Mouse (Mus musculus) limb, embryonic 10.5 days (tissue): ENCODE measurements around the gene Cmtm8. TPM values are rescaled to one million over a fixed set of nuclear protein-coding genes. Genes with fewer than 3 reads are reported as not detected.

Experiments
- DNase-seq: peaks from one replicate; pipeline ENCODE4 v3.0.0-alpha.2; 2017; ENCODE audit warnings: low spot score
- H3K27ac ChIP-seq: fragments of 300-500 bp; sonication (generic); 2 replicates; pipeline ENCODE4 v1.5.1; 2016; ENCODE audit warnings: mild to moderate bottlenecking
- H3K27me3 ChIP-seq: fragments of 300-500 bp; sonication (generic); 2 replicates; pipeline ENCODE4 v1.6.1; 2016; ENCODE audit warnings: low read depth, mild to moderate bottlenecking; ENCODE audit not compliant: poor library complexity, severe bottlenecking
- H3K36me3 ChIP-seq: fragments of 300-500 bp; sonication (generic); 2 replicates; pipeline ENCODE4 v1.6.1; 2016; ENCODE audit warnings: mild to moderate bottlenecking, moderate library complexity
- H3K4me1 ChIP-seq: fragments of 300-500 bp; sonication (generic); 2 replicates; pipeline ENCODE4 v1.6.1; 2016
- H3K4me3 ChIP-seq: fragments of 300-500 bp; sonication (generic); 2 replicates; pipeline ENCODE4 v1.5.1; 2016; ENCODE audit warnings: mild to moderate bottlenecking, moderate library complexity
- H3K9me3 ChIP-seq: fragments of 300-500 bp; sonication (generic); replicated peaks from 2 replicates; pipeline ENCODE4 v1.6.1; 2016; ENCODE audit warnings: mild to moderate bottlenecking
- WGBS: fragments of 180-500 bp; shearing (Covaris S2); methylation state at CpG from one replicate; pipeline ENCODE4 v1.1.7; 2016; 5-methylcytosine and 5-hydroxymethylcytosine counted together
- polyA plus RNA-seq: library from polyadenylated mRNA; unstranded; fragments of >200 nt; fragmentation: Nextera tagmentation; extraction: Ambion mirVana; gene quantifications from 2 replicates; pipeline ENCODE4 v1.2.1, GENCODE M21; 2016

Gene Cmtm8
- polyA plus RNA-seq, 1 experiment from 2014 or later = 13.9 TPM

DNA sequence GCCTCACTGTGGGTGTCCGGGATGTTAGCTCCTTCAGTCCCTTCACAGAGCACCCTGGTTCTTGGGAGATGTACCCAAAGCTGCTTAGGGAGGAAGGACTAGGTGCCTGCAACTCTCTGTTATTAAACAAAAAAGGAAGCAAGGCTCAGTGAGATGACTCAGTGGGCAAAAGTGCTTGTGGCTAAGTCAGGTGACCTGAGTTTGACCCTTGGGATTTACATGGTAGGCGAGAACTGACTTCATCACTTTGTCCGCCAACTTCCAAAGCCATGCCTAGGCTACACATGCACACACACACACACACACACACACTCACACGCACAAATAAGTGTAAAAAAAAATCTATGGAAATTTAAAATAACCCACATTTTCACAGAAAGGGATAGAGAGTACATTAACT is 32.0 kb downstream of the Cmtm8 start:
- Histone ChIP-seq H3K4me1 (no peaks in the 10 kb centered on the region; the same call in 1 of the 2 replicates), H3K27me3 (no peaks in the 10 kb centered on the region), H3K36me3 (no peaks in the 10 kb centered on the region), H3K9me3 (no peaks in the 10 kb centered on the region), H3K4me3 (no peak overlapping the region), H3K27ac (no peak overlapping the region)
- 87% methylated on average over 4 of the region's 4 CpGs for WGBS
- DNase-seq = no peak

GRCm38 (mm10) chr9:114810837-114811236 is 33.1 kb downstream of the Cmtm8 start:
- no peaks in the 10 kb centered on the region; the same call in 1 of the 2 replicates for H3K4me1 ChIP-seq
- DNase-seq = no peak
- no peaks in the 10 kb centered on the region for H3K27me3 ChIP-seq
- no peaks in the 10 kb centered on the region for H3K9me3 ChIP-seq
- H3K27ac ChIP-seq = no peak overlapping the region
- 92% methylated on average over 11 of the region's 11 CpGs for WGBS
- no peak overlapping the region for H3K4me3 ChIP-seq
- no peaks in the 10 kb centered on the region for H3K36me3 ChIP-seq

- Histone ChIP-seq H3K9me3 (no peaks in the 10 kb centered on the region), H3K4me3 (no peak overlapping the region), H3K4me1 (no peaks in the 10 kb centered on the region; the same call in 1 of the 2 replicates), H3K27ac (no peak overlapping the region), H3K36me3 (no peaks in the 10 kb centered on the region), H3K27me3 (no peaks in the 10 kb centered on the region)
- 89% methylated on average over 5 of the region's 5 CpGs for WGBS
- DNase-seq = no peak
These were observed 35.3 kb downstream of the Cmtm8 start for GRCm38 (mm10) chr9:114808671-114809070.

- Histone ChIP-seq H3K9me3 (no peaks in the 10 kb centered on the region), H3K4me1 (no peaks in the 10 kb centered on the region; the same call in 1 of the 2 replicates), H3K27ac (no peak overlapping the region), H3K27me3 (no peaks in the 10 kb centered on the region), H3K4me3 (no peak overlapping the region), H3K36me3 (no peaks in the 10 kb centered on the region)
- 75% methylated on average over 8 of the region's 8 CpGs for WGBS
- DNase-seq = no peak
These were observed 36.7 kb downstream of the Cmtm8 start for GRCm38 (mm10) chr9:114807261-114807660.

- 89% methylated on average over 19 of the region's 19 CpGs for WGBS
- Histone ChIP-seq H3K36me3 (no peaks in the 10 kb centered on the region), H3K4me1 (no peaks in the 10 kb centered on the region; the same call in 1 of the 2 replicates), H3K27ac (no peak overlapping the region), H3K27me3 (no peaks in the 10 kb centered on the region), H3K4me3 (no peak overlapping the region), H3K9me3 (no peaks in the 10 kb centered on the region)
- no peak for DNase-seq
These were observed 38.7 kb downstream of the Cmtm8 start for GRCm38 (mm10) chr9:114805151-114805671.

GRCm38 (mm10) chr9:114802191-114802590 is 41.8 kb downstream of the Cmtm8 start:
- Histone ChIP-seq H3K9me3 (no peaks in the 10 kb centered on the region), H3K27ac (no peak overlapping the region; the same call in 1 of the 2 replicates), H3K27me3 (no peaks in the 10 kb centered on the region), H3K4me3 (no peak overlapping the region), H3K36me3 (no peaks in the 10 kb centered on the region), H3K4me1 (peaks cover 23% of the 10 kb centered on the region)
- DNase-seq = no peak
- whole genome bisulfite sequencing = 90% methylated on average over 1 of the region's 1 CpGs

GRCm38 (mm10) chr9:114801301-114801700 is 42.7 kb downstream of the Cmtm8 start:
- Histone ChIP-seq H3K27ac (no peak overlapping the region; the same call in 1 of the 2 replicates), H3K4me1 (peaks cover 31% of the 10 kb centered on the region), H3K4me3 (no peak overlapping the region), H3K9me3 (no peaks in the 10 kb centered on the region), H3K27me3 (no peaks in the 10 kb centered on the region), H3K36me3 (no peaks in the 10 kb centered on the region)
- WGBS = 50% methylated on average over 15 of the region's 15 CpGs
- DNase-seq = no peak

DNA sequence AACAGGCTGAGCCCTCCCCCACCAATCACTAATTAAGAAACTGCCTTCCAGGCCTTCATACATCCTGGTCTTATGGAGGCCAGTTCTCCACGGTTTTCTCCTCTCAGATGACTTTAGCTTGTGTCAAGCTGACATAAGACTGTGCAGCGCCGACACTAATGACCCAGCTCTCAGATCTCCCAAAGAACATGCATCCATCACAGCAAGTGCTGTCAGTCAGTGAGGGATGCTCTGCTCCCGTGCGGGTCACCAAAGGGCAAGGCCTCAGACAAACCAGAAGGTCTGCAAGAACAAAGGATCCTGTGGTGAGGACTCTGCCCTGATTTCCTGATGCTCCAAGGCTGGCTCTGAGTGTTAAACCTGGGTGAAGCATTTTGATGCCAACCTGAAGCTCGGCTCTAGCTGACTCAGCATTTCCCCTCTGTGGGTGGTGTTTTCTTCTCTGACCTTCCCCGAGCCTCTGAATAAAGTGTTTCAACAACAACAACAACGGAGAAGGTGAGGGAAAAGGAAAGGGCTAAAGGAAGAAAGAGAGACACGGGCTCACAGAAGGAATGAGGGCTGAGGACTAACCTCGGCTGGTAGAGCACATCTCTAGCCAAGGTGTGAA is 44.4 kb downstream of the Cmtm8 start:
- peaks cover 36% of the 10 kb centered on the region for H3K4me1 ChIP-seq
- DNase-seq = no peak
- no peaks in the 10 kb centered on the region for H3K9me3 ChIP-seq
- WGBS = 27% methylated on average over 10 of the region's 10 CpGs
- H3K27ac ChIP-seq = no peak overlapping the region
- no peaks in the 10 kb centered on the region for H3K27me3 ChIP-seq
- H3K4me3 ChIP-seq = no peak overlapping the region
- H3K36me3 ChIP-seq = no peaks in the 10 kb centered on the region

- no peaks in the 10 kb centered on the region for H3K9me3 ChIP-seq
- DNase-seq = no peak
These were observed 45.1 kb downstream of the Cmtm8 start for GRCm38 (mm10) chr9:114798845-114799244.

GRCm38 (mm10) chr9:114797329-114798004 is 46.5 kb downstream of the Cmtm8 start:
- WGBS = 58% methylated on average over 11 of the region's 11 CpGs
- H3K27me3 ChIP-seq = no peaks in the 10 kb centered on the region
- no peak overlapping the region for H3K4me3 ChIP-seq
- DNase-seq = peak; percentile 91
- no peak overlapping the region for H3K27ac ChIP-seq
- no peaks in the 10 kb centered on the region for H3K9me3 ChIP-seq
- H3K4me1 ChIP-seq = peaks cover 36% of the 10 kb centered on the region
- H3K36me3 ChIP-seq = no peaks in the 10 kb centered on the region

More at GRCm38 (mm10) chr9:114798845-114799244, 45.1 kb downstream of the Cmtm8 start:
- no peaks in the 10 kb centered on the region for H3K27me3 ChIP-seq
- H3K4me1 ChIP-seq = peaks cover 36% of the 10 kb centered on the region
- no peak overlapping the region for H3K4me3 ChIP-seq
- WGBS = 37% methylated on average over 6 of the region's 6 CpGs
- H3K36me3 ChIP-seq = no peaks in the 10 kb centered on the region
- H3K27ac ChIP-seq = 0 out of 2 replicates have a peak overlapping the region, but pooled peaks have one; percentile 25

GRCm38 (mm10) chr9:114796473-114797050 is 47.4 kb downstream of the Cmtm8 start:
- Histone ChIP-seq H3K27me3 (no peaks in the 10 kb centered on the region), H3K9me3 (no peaks in the 10 kb centered on the region), H3K4me3 (no peak overlapping the region), H3K4me1 (peaks cover 36% of the 10 kb centered on the region), H3K27ac (peak overlapping the region; percentile 2; the same call in 1 of the 2 replicates), H3K36me3 (no peaks in the 10 kb centered on the region)
- DNase-seq = no peak
- WGBS = 39% methylated on average over 11 of the region's 11 CpGs

DNA sequence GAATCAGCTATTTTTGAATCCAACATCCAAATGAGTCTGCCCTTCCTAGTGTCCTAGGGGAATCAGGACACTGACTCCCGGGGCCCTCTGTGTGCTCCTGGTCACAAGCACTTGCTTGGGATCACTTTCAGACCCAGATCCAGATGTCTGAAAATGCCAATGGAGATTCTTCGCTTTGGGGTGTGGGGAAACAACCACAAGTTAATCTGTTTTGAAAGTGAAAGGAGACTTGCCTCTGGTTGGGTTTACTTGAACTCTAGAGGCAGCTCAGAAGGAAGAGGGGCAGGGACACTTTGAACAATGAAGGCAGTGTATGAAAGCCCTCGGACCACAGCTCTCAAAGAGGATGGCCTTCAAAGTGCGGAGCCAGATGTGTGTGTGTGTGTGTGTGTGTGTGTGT is 49.5 kb downstream of the Cmtm8 start:
- WGBS = 80% methylated on average over 4 of the region's 4 CpGs

GRCm38 (mm10) chr9:114793764-114794295 is 50.1 kb downstream of the Cmtm8 start:
- no peak for DNase-seq
- Histone ChIP-seq H3K36me3 (no peaks in the 10 kb centered on the region), H3K4me3 (no peak overlapping the region), H3K27me3 (no peaks in the 10 kb centered on the region), H3K4me1 (peaks cover 30% of the 10 kb centered on the region), H3K27ac (no peak overlapping the region), H3K9me3 (no peaks in the 10 kb centered on the region)
- WGBS = 90% methylated on average over 9 of the region's 9 CpGs

More for the DNA sequence above, 49.5 kb downstream of the Cmtm8 start:
- Histone ChIP-seq H3K36me3 (no peaks in the 10 kb centered on the region), H3K27me3 (no peaks in the 10 kb centered on the region), H3K9me3 (no peaks in the 10 kb centered on the region), H3K27ac (no peak overlapping the region), H3K4me1 (peaks cover 36% of the 10 kb centered on the region), H3K4me3 (no peak overlapping the region)
- no peak for DNase-seq
